Mouse (Mus musculus): Measurements from ENCODE around the gene Cdc14b.
A peak's percentile ranks its signal among the peaks of the same experiment; 100 is the strongest.
"Not testable (repeated sequence)": the region's sequence is repeated elsewhere in the genome, so short reads cannot be mapped to it uniquely, and the experiment has no call there.

The Cdc14b gene

DNA sequence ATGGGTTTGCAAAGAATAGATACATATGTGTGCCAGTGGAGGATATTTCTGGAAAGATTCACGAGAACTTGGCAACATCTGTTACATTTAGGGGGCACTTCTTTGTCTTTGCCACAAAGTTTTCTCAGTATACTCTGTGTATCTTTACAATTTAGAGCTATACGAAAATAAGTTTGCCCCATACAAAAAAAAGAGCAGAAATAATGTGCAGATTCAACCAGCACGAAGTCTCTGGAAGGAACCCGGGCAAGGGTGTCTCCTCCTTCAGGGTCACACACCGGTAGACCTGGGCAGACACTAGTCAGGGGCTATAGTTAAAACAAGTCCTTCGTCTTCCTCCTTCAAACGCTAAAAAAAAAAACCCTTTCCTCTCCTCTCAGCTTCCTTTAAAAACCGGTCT is 1.7 kb downstream of the Cdc14b start:
- DNase-seq, result no peak

GRCm38 (mm10) chr13:64268384-64268783 is 6.7 kb downstream of the Cdc14b start:
- DNase-seq, result no peak

- DNase-seq, result no peak
Observed at GRCm38 (mm10) chr13:64267151-64267550, 7.9 kb downstream of the Cdc14b start.

DNA sequence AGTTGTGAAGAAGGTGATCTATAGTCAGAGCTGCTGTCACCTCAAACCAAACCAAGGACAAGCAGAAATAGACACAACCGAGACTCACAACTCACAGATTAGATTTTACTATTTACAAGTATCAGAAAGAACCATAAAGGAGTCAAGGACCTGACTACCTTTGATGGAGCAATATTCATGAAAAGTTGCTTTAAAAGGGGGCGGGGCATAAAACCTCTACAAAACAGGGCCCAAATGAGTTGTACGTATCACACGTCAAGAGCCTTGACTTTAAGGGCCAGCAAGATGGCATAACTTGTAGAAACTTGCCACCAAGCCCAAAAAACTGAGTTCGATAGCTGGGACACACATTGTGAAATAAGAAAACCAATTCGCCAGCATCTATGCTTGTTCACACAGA is 10.5 kb downstream of the Cdc14b start:
- no peak for DNase-seq

- DNase-seq, result no peak
Observed at GRCm38 (mm10) chr13:64259903-64260302, 15.2 kb downstream of the Cdc14b start.

DNA sequence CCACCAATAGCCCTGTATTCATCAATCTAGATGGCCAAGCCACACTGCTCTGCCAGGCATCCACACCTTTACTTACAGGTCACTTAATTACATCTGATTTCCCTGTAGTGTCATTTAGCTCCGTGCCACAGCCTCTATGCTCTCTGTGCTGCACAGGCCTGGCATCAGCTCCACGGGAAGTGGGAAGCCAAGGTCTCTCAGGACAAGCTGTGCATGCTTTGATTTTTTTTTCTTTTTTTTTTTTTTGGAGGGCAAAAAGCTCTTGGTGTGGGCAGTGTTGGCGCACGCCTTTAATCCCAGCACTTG is 16.6 kb downstream of the Cdc14b start:
- DNase-seq, result peak; percentile 86

DNA sequence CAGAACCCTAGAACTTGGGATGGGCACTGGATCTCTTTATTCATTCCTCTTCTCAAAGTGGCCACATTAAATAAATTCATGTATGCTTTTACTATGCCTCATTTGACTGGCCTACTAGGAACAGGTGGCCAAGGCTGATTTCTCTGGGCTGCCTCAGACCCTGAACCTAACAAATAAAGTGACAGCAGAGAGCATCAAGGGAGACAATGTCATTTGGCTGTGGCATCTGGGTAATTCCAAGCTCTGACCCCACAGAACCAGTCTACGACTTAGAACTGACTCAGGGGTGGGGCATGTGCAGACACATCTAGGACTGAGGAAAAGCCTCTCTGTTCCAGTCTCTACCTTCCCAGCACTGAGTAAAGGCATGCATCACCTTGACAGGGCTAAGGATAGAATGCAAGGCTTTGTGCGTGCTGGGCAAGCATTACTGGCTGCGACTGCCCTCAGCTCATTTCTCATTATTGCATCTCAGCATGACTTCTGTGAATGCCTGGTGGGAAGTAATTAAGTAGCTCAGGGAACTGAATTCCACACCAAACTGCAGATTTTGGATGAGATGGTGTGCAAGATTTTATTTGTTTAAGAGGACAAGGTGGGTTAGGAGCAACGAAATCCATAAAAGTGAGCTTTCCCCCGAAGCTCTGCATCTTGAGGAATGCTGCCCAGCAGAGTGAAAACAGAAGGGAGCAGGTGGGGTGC is 17.1 kb downstream of the Cdc14b start:
- DNase-seq, result peak; percentile 82

- peak; percentile 59 for DNase-seq
Observed at GRCm38 (mm10) chr13:64257010-64257813, 17.9 kb downstream of the Cdc14b start.

DNA sequence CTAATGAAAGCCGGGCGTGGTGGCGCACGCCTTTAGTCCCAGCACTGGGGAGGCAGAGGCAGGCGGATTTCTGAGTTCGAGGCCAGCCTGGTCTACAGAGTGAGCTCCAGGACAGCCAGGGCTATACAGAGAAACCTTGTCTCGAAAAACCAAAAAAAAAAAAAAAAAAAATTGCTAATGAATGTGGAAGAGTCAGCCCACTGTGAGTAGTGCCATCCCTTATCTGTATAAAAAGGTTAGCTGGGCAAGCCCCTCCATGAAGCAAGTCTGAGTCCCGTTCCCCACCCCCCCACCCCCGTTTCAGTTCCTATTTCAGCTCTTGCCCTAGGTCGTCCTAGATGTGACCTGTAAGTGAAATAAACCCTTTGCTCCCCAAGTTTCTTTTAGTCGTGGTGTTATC is 20.9 kb downstream of the Cdc14b start:
- not testable (repeated sequence) for DNase-seq

- no peak for DNase-seq
Observed at GRCm38 (mm10) chr13:64253697-64254096, 21.4 kb downstream of the Cdc14b start.

- no peak for DNase-seq
Observed at GRCm38 (mm10) chr13:64252147-64252546, 22.9 kb downstream of the Cdc14b start.

- no peak for DNase-seq
Observed at GRCm38 (mm10) chr13:64250363-64250762, 24.7 kb downstream of the Cdc14b start.

- peak; percentile 88 for DNase-seq
Observed at GRCm38 (mm10) chr13:64248775-64249524, 26.1 kb downstream of the Cdc14b start.

DNA sequence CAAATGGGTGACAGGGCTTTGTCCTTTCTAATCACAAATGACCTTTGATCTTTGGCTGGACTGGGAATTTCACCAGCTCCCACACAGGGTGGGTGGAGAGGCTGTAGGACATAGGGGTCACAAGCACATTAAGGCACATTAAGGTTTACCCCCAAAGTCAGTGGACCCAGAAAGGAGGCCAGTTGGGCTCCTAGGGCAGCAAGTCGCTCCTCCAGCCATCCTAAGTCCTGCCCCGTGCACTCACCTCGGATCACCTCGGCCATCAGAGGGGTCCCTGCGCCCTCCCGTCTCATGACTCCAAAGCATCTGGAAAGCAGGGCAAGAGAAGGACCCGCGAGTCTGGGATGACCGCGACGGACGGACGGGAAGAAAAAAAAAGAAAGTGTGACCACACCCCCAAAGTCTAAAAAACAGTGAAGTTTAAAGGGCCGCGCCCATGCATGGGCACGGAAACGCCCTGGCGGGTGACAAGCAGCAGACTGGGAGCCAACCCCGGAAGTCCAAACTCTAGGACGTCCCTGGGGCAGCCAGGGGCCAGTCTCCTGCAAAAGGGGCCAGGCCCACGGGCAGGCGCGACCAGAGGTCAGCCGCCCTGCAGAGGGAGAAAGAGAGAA is 26.8 kb downstream of the Cdc14b start:
- no peak for DNase-seq

- DNase-seq, result no peak
Observed at GRCm38 (mm10) chr13:64246106-64246505, 29.0 kb downstream of the Cdc14b start.

- no peak for DNase-seq
Observed at GRCm38 (mm10) chr13:64244685-64245261, 30.3 kb downstream of the Cdc14b start.

GRCm38 (mm10) chr13:64242721-64243120 is 32.4 kb downstream of the Cdc14b start:
- DNase-seq, result no peak

GRCm38 (mm10) chr13:64240626-64241025 is 34.5 kb downstream of the Cdc14b start:
- no peak for DNase-seq

GRCm38 (mm10) chr13:64237681-64238157 is 37.4 kb downstream of the Cdc14b start:
- DNase-seq, result no peak

DNA sequence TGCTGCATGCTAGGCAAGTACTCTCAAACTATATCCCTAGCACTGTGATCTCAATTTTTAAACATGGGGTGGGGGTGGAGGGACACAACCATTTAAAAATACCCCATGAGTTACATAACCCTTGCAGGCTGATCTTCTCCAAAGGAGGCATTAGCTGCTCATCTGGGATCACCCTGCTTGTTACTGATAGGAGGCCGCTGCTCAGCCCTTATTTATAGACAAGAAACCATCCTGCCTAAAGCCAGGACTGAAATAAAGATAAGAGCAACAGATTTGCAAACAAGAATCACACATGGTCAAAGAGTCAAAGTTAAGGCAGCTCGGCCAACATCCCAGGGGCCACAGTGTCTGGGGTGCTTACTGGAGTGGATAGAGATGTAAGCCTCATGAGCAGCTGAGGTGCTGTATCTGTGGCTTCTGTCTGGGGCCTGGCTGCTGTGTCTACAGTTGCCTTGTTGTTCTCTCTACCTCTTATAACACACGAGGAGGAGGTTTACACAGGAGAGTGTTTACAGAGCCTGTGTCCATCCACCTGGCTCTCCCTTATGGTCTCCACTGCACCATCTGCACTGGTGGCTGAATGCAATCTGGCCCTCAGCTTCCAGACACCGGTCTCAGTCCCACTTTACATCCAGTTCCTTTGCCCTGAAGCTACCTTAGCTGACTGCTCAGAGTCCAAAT is 38.0 kb downstream of the Cdc14b start:
- DNase-seq, result peak; percentile 89

GRCm38 (mm10) chr13:64235777-64236176 is 39.3 kb downstream of the Cdc14b start:
- no peak for DNase-seq

DNA sequence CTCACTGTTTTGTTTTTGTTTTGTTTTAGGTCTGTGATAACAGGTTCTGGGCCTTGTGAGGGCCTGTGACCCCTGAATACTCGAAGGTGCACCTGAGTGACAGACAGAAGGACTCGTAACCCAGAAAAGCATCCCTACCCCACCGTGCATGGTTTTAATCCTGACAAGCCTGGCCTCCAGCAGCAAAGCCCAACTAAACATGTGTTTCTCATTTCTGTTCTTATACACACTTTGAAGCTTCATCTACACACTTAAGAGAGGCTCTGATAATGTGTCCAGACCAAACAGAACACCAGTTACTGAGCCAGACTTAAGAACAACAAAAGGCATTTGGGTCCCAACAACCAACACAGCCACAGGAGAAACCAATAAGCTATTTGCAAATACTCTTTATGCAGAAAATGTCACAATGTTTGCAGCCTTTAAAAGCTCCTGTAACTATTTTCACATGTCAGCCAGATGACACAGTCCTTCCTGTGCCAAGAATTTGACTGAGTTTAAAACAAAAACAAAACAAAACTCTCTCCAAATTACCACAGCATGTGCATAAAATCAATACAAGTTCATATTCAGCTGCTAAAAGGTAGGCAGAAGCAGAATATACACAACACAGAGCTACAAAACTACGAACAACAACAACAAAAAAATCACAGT is 39.9 kb downstream of the Cdc14b start:
- DNase-seq, result no peak
